Mouse (Mus musculus) limb, embryonic 10.5 days (tissue): ENCODE results near the gene Mgat1. TPM values are rescaled to one million over a fixed set of nuclear protein-coding genes. Genes with fewer than 3 reads are reported as not detected.

Source experiments
- DNase-seq: peaks from one replicate; pipeline ENCODE4 v3.0.0-alpha.2; 2017; ENCODE audit warnings: low spot score
- H3K27ac ChIP-seq: fragments of 300-500 bp; sonication (generic); 2 replicates; pipeline ENCODE4 v1.5.1; 2016; ENCODE audit warnings: mild to moderate bottlenecking
- H3K27me3 ChIP-seq: fragments of 300-500 bp; sonication (generic); 2 replicates; pipeline ENCODE4 v1.6.1; 2016; ENCODE audit warnings: low read depth, mild to moderate bottlenecking; ENCODE audit not compliant: poor library complexity, severe bottlenecking
- H3K36me3 ChIP-seq: fragments of 300-500 bp; sonication (generic); 2 replicates; pipeline ENCODE4 v1.6.1; 2016; ENCODE audit warnings: mild to moderate bottlenecking, moderate library complexity
- H3K4me1 ChIP-seq: fragments of 300-500 bp; sonication (generic); 2 replicates; pipeline ENCODE4 v1.6.1; 2016
- H3K4me3 ChIP-seq: fragments of 300-500 bp; sonication (generic); 2 replicates; pipeline ENCODE4 v1.5.1; 2016; ENCODE audit warnings: mild to moderate bottlenecking, moderate library complexity
- H3K9me3 ChIP-seq: fragments of 300-500 bp; sonication (generic); replicated peaks from 2 replicates; pipeline ENCODE4 v1.6.1; 2016; ENCODE audit warnings: mild to moderate bottlenecking
- WGBS: fragments of 180-500 bp; shearing (Covaris S2); methylation state at CpG from one replicate; pipeline ENCODE4 v1.1.7; 2016; 5-methylcytosine and 5-hydroxymethylcytosine counted together
- polyA plus RNA-seq: library from polyadenylated mRNA; unstranded; fragments of >200 nt; fragmentation: Nextera tagmentation; extraction: Ambion mirVana; gene quantifications from 2 replicates; pipeline ENCODE4 v1.2.1, GENCODE M21; 2016

Mgat1 gene
- polyA plus RNA-seq, 1 experiment from 2014 or later, result 46.0 TPM

GRCm38 (mm10) chr11:49245634-49246415 is 1.8 kb downstream of the Mgat1 start:
- peak; percentile 23 for DNase-seq
- Histone ChIP-seq H3K36me3 (no peaks in the 10 kb centered on the region), H3K9me3 (no peaks in the 10 kb centered on the region), H3K27ac (peak overlapping the region; percentile 90), H3K27me3 (no peaks in the 10 kb centered on the region), H3K4me1 (peaks cover 56% of the 10 kb centered on the region), H3K4me3 (peak overlapping the region; percentile 61)
- 35% methylated on average over 12 of the region's 12 CpGs for WGBS

DNA sequence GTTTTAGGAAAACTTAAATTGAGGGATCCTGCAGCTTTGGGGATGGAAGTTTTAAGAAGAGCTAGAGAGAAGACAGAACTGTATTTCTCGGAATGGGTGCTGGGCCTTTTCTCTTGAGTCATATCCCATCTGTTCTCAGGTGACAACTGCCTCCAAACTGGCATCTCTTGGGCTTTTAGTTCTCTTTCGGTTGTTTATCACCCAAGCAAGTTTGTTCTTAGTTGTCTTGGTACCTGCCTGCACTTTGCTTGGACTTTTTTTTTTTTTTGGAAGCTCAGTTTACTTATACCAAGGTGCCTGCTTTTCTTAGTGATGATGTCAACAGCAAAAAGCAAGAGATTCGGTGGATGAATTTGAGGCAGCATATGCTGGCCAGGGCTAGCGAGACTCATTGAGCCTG is 2.5 kb downstream of the Mgat1 start:
- H3K4me3 ChIP-seq, result no peak overlapping the region
- H3K4me1 ChIP-seq, result peaks cover 63% of the 10 kb centered on the region
- no peak for DNase-seq
- H3K27ac ChIP-seq, result no peak overlapping the region
- no peaks in the 10 kb centered on the region for H3K36me3 ChIP-seq
- WGBS, result 83% methylated on average over 4 of the region's 4 CpGs
- no peaks in the 10 kb centered on the region for H3K27me3 ChIP-seq
- no peaks in the 10 kb centered on the region for H3K9me3 ChIP-seq

DNA sequence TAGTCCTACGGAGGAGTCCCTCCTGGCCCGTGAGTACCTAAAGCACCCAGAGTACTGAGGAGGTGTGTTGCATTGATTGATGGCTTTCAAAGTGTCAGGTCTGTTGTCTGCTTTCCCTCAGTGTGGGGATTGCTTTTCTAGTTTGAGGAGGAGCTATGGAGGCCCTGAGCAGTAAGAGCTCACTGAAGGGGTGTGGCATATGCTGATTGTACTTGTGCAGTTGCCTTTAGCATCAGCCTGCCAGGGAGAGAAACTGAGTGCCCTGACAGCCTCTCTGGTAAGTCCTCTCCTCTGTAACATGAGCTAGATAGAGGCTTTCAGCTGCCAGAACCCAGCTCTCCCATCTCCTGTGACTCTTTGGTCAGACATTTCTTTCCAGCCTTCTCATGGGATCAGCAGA is 3.3 kb downstream of the Mgat1 start:
- H3K27me3 ChIP-seq, result no peaks in the 10 kb centered on the region
- no peak overlapping the region for H3K4me3 ChIP-seq
- no peak overlapping the region for H3K27ac ChIP-seq
- H3K4me1 ChIP-seq, result peaks cover 70% of the 10 kb centered on the region
- 24% methylated on average over 2 of the region's 2 CpGs for WGBS
- DNase-seq, result no peak
- peaks cover 4% of the 10 kb centered on the region; the same call in 1 of the 2 replicates for H3K36me3 ChIP-seq
- no peaks in the 10 kb centered on the region for H3K9me3 ChIP-seq

- no peaks in the 10 kb centered on the region for H3K9me3 ChIP-seq
- no peak overlapping the region for H3K4me3 ChIP-seq
- H3K27me3 ChIP-seq, result no peaks in the 10 kb centered on the region
- no peak overlapping the region for H3K27ac ChIP-seq
- DNase-seq, result no peak
- H3K36me3 ChIP-seq, result peaks cover 14% of the 10 kb centered on the region
- peaks cover 63% of the 10 kb centered on the region for H3K4me1 ChIP-seq
- 72% methylated on average over 6 of the region's 6 CpGs for WGBS
Measured at GRCm38 (mm10) chr11:49248226-49248973, 4.4 kb downstream of the Mgat1 start.

DNA sequence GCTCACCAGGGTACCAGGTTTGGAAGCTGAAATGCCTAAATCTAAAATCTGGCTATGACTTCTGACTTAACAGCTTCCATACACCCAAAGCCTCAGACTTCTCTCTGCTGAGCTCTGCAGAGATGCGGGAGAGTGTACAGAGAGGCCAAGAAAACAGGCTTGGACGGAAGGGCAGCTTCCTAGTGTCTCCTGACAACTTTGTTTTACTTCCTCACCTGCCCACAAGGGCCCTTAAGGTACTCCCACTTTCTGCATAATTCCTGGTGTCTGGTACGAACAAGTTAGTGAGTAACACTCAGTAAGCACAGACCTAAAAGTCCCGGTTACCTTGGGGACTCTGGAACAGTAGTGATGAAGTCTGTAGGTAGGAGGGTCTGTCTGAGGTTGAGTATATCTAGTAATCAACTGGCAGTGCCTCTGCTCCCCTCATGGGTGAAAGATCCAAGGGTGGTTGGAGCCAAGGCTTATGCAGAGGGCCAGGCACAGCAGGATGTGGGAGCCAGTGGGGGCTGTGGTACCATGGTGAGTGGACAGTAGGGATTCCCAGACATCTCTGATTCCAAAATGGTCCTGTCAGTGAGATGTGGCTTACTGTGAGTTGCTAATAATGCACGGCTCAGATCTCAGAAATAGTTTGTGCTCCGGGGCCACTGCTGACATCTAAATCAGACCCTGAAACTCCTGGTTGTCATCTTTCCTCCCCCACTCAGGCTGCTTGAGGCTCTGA is 5.1 kb downstream of the Mgat1 start:
- no peaks in the 10 kb centered on the region for H3K27me3 ChIP-seq
- peak overlapping the region; percentile 97 for H3K27ac ChIP-seq
- peaks cover 63% of the 10 kb centered on the region for H3K4me1 ChIP-seq
- no peaks in the 10 kb centered on the region for H3K9me3 ChIP-seq
- peak; percentile 26 for DNase-seq
- peaks cover 21% of the 10 kb centered on the region for H3K36me3 ChIP-seq
- WGBS, result 77% methylated on average over 6 of the region's 6 CpGs
- H3K4me3 ChIP-seq, result no peak overlapping the region

GRCm38 (mm10) chr11:49249811-49250421 is 5.9 kb downstream of the Mgat1 start:
- H3K36me3 ChIP-seq, result peaks cover 29% of the 10 kb centered on the region
- peaks cover 58% of the 10 kb centered on the region for H3K4me1 ChIP-seq
- peak; percentile 31 for DNase-seq
- no peaks in the 10 kb centered on the region for H3K9me3 ChIP-seq
- peak overlapping the region; percentile 97 for H3K27ac ChIP-seq
- H3K27me3 ChIP-seq, result no peaks in the 10 kb centered on the region
- H3K4me3 ChIP-seq, result peak overlapping the region; percentile 81
- WGBS, result 29% methylated on average over 10 of the region's 10 CpGs

DNA sequence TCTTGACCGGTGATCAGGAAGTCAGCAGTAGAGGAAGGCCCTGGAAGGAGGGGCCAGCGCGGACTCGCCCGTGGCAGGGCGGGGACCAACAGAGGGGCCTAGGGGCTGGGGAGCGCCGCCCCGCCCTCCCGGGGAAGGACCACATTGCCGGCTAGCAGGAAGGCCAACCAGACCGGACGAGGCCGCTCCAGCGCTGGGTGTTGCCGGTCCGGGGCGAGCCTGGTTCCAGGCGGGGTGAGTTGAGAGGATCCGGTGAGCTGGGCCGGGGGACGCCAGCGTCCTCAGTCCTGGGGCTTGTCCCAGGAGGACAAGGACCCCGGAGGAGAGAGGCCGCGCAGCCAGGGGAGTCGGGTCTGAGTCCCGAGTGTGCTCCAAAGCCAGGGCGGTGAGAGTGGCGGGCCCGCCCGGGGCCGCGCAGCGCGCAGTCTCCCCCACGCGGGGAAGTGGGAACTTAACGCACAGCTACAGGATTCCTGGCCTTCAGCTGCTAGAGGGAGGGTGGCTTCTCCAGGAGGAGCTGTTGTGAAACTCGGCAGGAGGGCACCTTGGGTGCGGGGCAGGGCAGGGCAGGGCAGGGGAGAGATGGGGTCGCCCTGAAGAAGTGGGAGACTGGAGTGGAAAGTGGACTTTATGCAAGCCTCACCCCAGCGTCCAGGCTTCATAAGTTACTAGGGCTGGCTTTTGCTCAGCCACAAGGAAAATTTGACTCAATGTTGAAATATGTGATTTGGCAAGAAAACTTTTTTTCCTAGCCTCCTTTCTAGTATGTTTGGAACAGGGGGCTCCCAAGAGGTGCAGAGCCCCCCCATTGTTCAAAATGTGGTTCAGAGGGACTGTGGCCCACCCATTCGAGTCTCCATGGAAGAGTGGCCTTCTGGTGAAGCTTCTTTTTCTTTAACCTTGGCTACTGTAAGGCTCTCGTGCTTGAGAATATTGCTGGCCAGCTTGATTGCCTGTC is 6.7 kb downstream of the Mgat1 start:
- Histone ChIP-seq H3K4me1 (peaks cover 50% of the 10 kb centered on the region), H3K27me3 (no peaks in the 10 kb centered on the region), H3K4me3 (peak overlapping the region; percentile 81), H3K9me3 (no peaks in the 10 kb centered on the region), H3K27ac (peak overlapping the region; percentile 97), H3K36me3 (peaks cover 35% of the 10 kb centered on the region)
- 2% methylated on average over 45 of the region's 45 CpGs for WGBS
- DNase-seq, result peak; percentile 91

DNA sequence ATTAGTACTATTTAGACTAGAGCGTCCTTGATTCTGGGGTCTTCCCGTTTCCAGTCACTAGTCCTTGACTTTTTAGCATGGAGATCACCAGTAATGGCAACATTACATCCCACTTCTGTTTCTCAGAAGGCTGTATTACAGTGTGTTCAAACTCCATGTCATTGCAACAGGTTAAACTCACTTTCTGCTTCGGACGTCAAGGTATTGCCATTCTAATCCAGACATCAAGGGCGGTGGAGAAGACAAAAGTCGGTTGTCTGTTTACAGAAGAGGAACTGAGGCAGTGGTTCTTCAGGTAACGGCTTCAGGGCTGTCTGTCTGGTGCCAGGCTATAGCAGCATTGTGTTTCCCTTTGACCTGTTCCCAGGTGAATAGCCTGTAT is 7.4 kb downstream of the Mgat1 start:
- Histone ChIP-seq H3K36me3 (peaks cover 40% of the 10 kb centered on the region), H3K27me3 (no peaks in the 10 kb centered on the region), H3K4me3 (peak overlapping the region; percentile 81), H3K27ac (peak overlapping the region; percentile 97; the same call in 1 of the 2 replicates), H3K4me1 (peaks cover 44% of the 10 kb centered on the region), H3K9me3 (no peaks in the 10 kb centered on the region)
- 66% methylated on average over 7 of the region's 7 CpGs for WGBS
- DNase-seq, result no peak

DNA sequence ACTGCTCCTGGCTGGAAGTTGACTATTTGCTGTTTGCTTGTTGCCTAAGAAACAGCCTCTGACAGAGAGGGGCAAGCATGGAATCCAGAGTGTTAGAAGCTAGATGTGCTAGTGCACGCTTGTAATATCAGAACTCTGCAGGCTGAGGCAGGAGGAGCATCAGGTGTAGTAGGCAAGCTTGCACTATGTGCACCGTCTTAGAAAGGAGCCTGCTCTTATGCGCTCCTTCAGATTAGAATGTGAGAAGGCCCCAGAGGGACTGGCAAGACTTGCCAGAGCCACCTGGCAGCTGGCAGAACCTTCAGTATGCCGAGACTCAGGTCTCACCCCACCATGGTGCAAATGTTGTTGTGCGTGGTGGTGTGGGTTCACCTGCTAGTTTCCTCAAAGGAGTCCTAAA is 8.1 kb downstream of the Mgat1 start:
- DNase-seq, result no peak
- H3K27ac ChIP-seq, result no peak overlapping the region
- no peaks in the 10 kb centered on the region for H3K27me3 ChIP-seq
- peaks cover 39% of the 10 kb centered on the region for H3K4me1 ChIP-seq
- no peaks in the 10 kb centered on the region for H3K9me3 ChIP-seq
- H3K36me3 ChIP-seq, result peaks cover 45% of the 10 kb centered on the region
- 96% methylated on average over 5 of the region's 5 CpGs for WGBS
- H3K4me3 ChIP-seq, result no peak overlapping the region

DNA sequence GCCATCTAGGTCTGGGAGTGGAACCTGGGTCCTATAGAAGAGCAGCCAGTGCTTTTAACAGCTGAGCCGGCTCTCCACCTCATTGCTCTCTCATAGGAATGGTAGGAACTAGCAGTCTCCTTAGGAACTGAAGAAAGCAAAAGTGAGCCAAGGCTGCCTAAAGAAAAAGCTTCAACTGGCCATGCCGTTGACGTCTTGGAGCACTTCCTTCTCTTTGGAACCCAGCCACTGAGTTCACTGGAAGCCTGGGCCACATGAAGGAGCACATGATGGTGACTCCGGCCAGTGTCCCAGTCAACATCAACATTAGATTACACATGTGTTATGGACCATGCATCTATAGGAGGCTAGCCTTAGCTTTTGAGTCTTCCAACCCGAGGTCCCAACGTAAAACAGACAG is 9.0 kb downstream of the Mgat1 start:
- WGBS, result 92% methylated on average over 6 of the region's 6 CpGs
- H3K27me3 ChIP-seq, result no peaks in the 10 kb centered on the region
- peaks cover 31% of the 10 kb centered on the region for H3K4me1 ChIP-seq
- H3K4me3 ChIP-seq, result no peak overlapping the region
- no peaks in the 10 kb centered on the region for H3K9me3 ChIP-seq
- DNase-seq, result no peak
- H3K27ac ChIP-seq, result no peak overlapping the region
- peaks cover 52% of the 10 kb centered on the region for H3K36me3 ChIP-seq

DNA sequence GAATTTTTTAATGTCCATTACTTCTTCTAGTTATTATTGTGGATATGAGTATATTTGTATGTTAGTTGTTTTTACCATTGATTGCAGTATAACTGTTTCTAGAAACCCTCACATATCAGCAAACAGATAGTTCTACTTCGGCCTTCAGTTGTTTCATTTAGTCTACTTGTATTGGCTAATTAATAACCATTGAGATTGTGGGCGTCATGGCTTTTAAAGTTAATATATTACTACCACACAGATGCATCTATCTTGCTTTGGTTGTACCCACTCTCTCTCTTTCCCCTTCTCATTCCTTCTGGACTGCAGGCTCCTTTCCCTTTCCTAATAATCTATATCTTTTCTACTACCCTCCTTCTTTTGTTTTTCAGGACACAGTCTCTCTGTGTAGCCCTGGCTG is 15.3 kb downstream of the Mgat1 start:
- Histone ChIP-seq H3K4me3 (no peak overlapping the region), H3K4me1 (no peaks in the 10 kb centered on the region), H3K27me3 (no peaks in the 10 kb centered on the region), H3K27ac (no peak overlapping the region), H3K9me3 (no peaks in the 10 kb centered on the region), H3K36me3 (peaks cover 74% of the 10 kb centered on the region)
- DNase-seq, result no peak
- 95% methylated on average over 2 of the region's 2 CpGs for WGBS

DNA sequence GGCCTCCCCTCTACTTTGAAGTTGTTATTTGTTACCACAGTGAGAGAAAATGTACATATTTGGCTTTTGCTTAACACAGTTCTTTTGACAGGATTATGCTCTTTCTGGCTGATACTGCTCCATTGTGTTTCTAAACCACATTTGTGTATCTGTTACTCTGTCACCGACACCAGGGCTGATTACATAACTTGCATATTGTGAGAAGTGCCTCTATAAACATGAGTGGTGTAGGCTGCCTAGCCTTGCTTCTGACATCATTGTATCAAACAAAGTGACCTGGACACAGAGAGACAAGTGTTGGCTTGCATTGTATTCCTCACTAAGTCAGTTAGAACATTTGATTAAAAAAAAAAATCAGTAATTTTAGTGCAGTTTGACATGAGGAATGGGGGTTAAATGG is 15.8 kb downstream of the Mgat1 start:
- Histone ChIP-seq H3K36me3 (peaks cover 73% of the 10 kb centered on the region), H3K9me3 (no peaks in the 10 kb centered on the region), H3K4me3 (no peak overlapping the region), H3K4me1 (no peaks in the 10 kb centered on the region), H3K27ac (no peak overlapping the region), H3K27me3 (no peaks in the 10 kb centered on the region)
- DNase-seq, result no peak
- WGBS, result 94% methylated on average over 1 of the region's 1 CpGs
